Mouse (Mus musculus) forebrain, embryonic 14.5 days (tissue): ENCODE measurements around the gene Sox9. TPM values are rescaled to one million over a fixed set of nuclear protein-coding genes. Genes with fewer than 3 reads are reported as not detected.

Experiments
- ATAC-seq: fragments of 200-750 bp; cut with Nextera tagmentation; 2 replicates; pipeline ENCODE4 v1.8.0; 2017; ENCODE audit warnings: mild to moderate bottlenecking, moderate library complexity
- DNase-seq: peaks from one replicate; pipeline ENCODE4 v3.0.0-alpha.2; 2015; ENCODE audit warnings: low spot score
- H3K27ac ChIP-seq: fragments of 300-500 bp; sonication (generic); 2 replicates; pipeline ENCODE4 v1.5.1; 2014; ENCODE audit warnings: low read depth, mild to moderate bottlenecking, control low read depth, low read length, moderate library complexity
- H3K27me3 ChIP-seq: fragments of 300-500 bp; sonication (generic); replicated peaks from 2 replicates; pipeline ENCODE4 v1.6.1; 2014; ENCODE audit warnings: low read length, control low read depth, mixed read lengths; ENCODE audit not compliant: control insufficient read depth, insufficient read depth
- H3K36me3 ChIP-seq: fragments of 300-500 bp; sonication (generic); 2 replicates; pipeline ENCODE4 v1.6.1; 2014; ENCODE audit warnings: low read length, control low read depth; ENCODE audit not compliant: control insufficient read depth, insufficient read depth
- H3K4me1 ChIP-seq: fragments of 300-500 bp; sonication (generic); 2 replicates; pipeline ENCODE4 v1.6.1; 2014; ENCODE audit warnings: antibody characterized with exemption, low read length, control low read depth; ENCODE audit not compliant: control insufficient read depth, insufficient read depth
- H3K4me2 ChIP-seq: fragments of 300-500 bp; sonication (generic); 2 replicates; pipeline ENCODE4 v1.6.1; 2014; ENCODE audit warnings: mild to moderate bottlenecking, control low read depth, low read length
- H3K4me3 ChIP-seq: fragments of 300-500 bp; sonication (generic); 2 replicates; pipeline ENCODE4 v1.5.1; 2014; ENCODE audit warnings: low read depth, low read length, control low read depth
- H3K9ac ChIP-seq: fragments of 300-500 bp; sonication (generic); 2 replicates; pipeline ENCODE4 v1.6.1; 2014; ENCODE audit warnings: mild to moderate bottlenecking, low read length, control low read depth, moderate library complexity
- H3K9me3 ChIP-seq: fragments of 300-500 bp; sonication (generic); replicated peaks from 2 replicates; pipeline ENCODE4 v1.6.1; 2016; ENCODE audit warnings: low read length, control low read depth, mixed read lengths; ENCODE audit not compliant: control insufficient read depth
- WGBS: fragments of 180-500 bp; shearing (Covaris S2); extraction: QIAGEN DNeasy Blood & Tissue Kit; methylation state at CpG from one replicate; pipeline ENCODE4 v1.1.7; 2014; 5-methylcytosine and 5-hydroxymethylcytosine counted together
- polyA plus RNA-seq: library from polyadenylated mRNA; unstranded; fragments of >200 nt; fragmentation: Nextera tagmentation; extraction: Ambion mirVana; gene quantifications from 2 replicates; pipeline ENCODE4 v1.2.1, GENCODE M21; 2014

Sox9 gene
- 43.6 and 49.4 TPM in 2 replicates for polyA plus RNA-seq

DNA sequence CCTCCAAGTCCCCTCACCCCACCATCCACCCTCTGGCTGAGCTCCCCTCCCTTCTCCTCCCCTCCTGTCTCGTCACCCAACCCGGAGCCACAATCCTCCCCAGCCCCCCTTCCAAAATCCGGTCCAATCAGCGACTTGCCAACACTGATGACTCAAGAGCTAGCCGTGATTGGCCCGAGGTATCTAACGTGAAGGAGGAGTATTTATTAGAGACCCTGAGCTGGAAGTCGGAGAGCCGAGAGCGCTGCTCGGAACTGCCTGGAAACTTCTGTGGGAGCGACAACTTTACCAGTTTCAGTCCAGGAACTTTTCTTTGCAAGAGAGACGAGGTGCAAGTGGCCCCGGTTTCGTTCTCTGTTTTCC, at the start of gene Sox9:
Gene Sox9 (plus strand): TSS at position 231 of the 363 bp plus-strand sequence.
- peak within 1 kb of the TSS; percentile 76 for H3K9ac ChIP-seq
- peak within 1 kb of the TSS; percentile 81 for H3K4me3 ChIP-seq
- peak within 1 kb of the TSS; percentile 98 for H3K4me2 ChIP-seq
- H3K27ac ChIP-seq: peak within 1 kb of the TSS; percentile 87
- H3K9me3 ChIP-seq: no peaks in the 10 kb centered on the region
- no peaks in the 10 kb centered on the region; the same call in none of the 2 replicates for H3K27me3 ChIP-seq
- ATAC-seq: peak; percentile 91
- peaks cover 11% of the 10 kb centered on the region for H3K36me3 ChIP-seq
- WGBS: 0% methylated on average over 15 of the region's 15 CpGs
- peaks cover 20% of the 10 kb centered on the region for H3K4me1 ChIP-seq
- DNase-seq: peak; percentile 98

GRCm38 (mm10) chr11:112732401-112732800, 49.6 kb upstream of the Sox9 start:
- Histone ChIP-seq H3K36me3 (no peaks in the 10 kb centered on the region), H3K4me2 (no peak overlapping the region), H3K9ac (no peak overlapping the region), H3K27me3 (no peaks in the 10 kb centered on the region), H3K4me3 (no peak overlapping the region), H3K4me1 (no peaks in the 10 kb centered on the region), H3K27ac (no peak overlapping the region), H3K9me3 (no peaks in the 10 kb centered on the region)
- no peak for ATAC-seq
- WGBS: 55% methylated on average over 7 of the region's 7 CpGs
- DNase-seq: peak; percentile 49

- Histone ChIP-seq H3K9ac (no peak overlapping the region), H3K4me1 (no peaks in the 10 kb centered on the region), H3K27ac (no peak overlapping the region), H3K4me3 (no peak overlapping the region), H3K9me3 (no peaks in the 10 kb centered on the region), H3K4me2 (no peak overlapping the region), H3K27me3 (no peaks in the 10 kb centered on the region), H3K36me3 (no peaks in the 10 kb centered on the region)
- ATAC-seq (no peak), DNase-seq (no peak)
- WGBS: 95% methylated on average over 5 of the region's 5 CpGs
Observed at GRCm38 (mm10) chr11:112737071-112737470, 45.0 kb upstream of the Sox9 start.

DNA sequence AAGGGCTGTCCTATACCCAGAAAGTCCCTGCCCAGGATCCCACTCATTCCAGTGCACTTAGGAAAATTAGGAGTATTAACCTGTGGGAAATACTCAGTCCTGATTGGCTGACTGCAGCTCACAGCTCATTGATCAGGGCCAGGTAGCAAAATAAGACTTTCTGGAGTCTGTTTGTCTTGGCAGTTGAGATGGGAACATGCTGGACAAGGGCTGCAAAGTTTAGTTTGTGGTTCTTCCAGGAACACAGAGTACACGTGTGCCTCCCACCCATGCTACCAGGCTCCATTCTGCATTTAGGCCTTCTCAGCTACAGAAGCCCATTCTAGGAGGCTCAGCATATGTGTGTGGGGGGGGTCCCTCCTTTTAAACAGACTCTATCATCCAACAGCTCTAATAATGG, 42.3 kb upstream of the Sox9 start:
- Histone ChIP-seq H3K36me3 (no peaks in the 10 kb centered on the region), H3K4me1 (no peaks in the 10 kb centered on the region), H3K4me2 (no peak overlapping the region), H3K9ac (no peak overlapping the region), H3K4me3 (no peak overlapping the region), H3K27ac (no peak overlapping the region), H3K27me3 (no peaks in the 10 kb centered on the region), H3K9me3 (no peaks in the 10 kb centered on the region)
- ATAC-seq: no peak
- DNase-seq: no peak
- WGBS: 90% methylated on average over 1 of the region's 1 CpGs

GRCm38 (mm10) chr11:112756516-112756915, 25.5 kb upstream of the Sox9 start:
- Histone ChIP-seq H3K9me3 (no peaks in the 10 kb centered on the region), H3K4me1 (peaks cover 5% of the 10 kb centered on the region; the same call in 1 of the 2 replicates), H3K36me3 (no peaks in the 10 kb centered on the region), H3K27me3 (no peaks in the 10 kb centered on the region), H3K9ac (no peak overlapping the region), H3K27ac (no peak overlapping the region), H3K4me3 (no peak overlapping the region), H3K4me2 (no peak overlapping the region)
- 4% methylated on average over 4 of the region's 4 CpGs for WGBS
- ATAC-seq (no peak), DNase-seq (no peak)

DNA sequence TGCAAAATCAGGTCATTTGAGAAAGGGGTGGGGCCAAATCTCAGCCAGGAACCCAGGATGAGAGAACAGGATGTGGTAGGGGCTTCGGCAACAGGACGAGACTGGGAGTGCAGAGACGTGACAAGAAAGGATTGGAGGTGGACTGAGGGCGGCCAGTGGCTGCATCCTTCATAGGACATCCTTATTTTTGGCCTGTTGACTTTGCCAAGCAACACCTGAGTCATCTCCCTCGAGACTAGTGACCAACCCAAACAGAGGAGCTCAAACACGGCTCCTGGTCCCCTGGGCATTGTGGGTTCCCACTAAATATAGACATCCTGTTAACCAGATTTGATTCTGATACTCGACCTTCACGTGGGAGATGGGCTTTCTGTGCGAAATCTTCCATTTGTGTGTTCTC, 24.0 kb upstream of the Sox9 start:
- 83% methylated on average over 9 of the region's 9 CpGs for WGBS
- DNase-seq (no peak), ATAC-seq (no peak)
- no peak overlapping the region for H3K4me3 ChIP-seq
- no peaks in the 10 kb centered on the region for H3K36me3 ChIP-seq
- no peak overlapping the region for H3K4me2 ChIP-seq
- no peaks in the 10 kb centered on the region for H3K27me3 ChIP-seq
- H3K4me1 ChIP-seq: peaks cover 5% of the 10 kb centered on the region; the same call in 1 of the 2 replicates
- H3K27ac ChIP-seq: no peak overlapping the region
- no peak overlapping the region for H3K9ac ChIP-seq
- no peaks in the 10 kb centered on the region for H3K9me3 ChIP-seq

DNA sequence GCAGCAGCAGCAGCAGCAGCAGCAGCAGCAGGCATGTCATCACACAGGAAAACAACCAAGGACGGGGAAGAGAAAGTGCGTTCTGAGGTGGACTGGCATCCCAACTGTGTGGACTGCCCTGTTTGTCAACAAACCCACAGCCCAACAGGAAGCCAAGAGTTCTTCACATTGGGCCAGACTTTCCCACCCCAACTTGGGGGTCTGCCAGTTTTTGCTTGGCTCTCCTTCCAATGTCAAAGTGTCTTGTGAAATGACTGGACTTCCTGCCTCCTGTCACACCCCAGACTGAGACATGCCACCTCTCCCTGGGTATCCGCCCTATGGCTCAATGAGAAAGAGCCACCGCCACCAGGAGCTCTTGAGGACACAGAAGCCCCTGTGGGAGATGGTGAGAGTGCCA, 15.1 kb upstream of the Sox9 start:
- WGBS: 94% methylated on average over 4 of the region's 4 CpGs

GRCm38 (mm10) chr11:112767531-112768041, 14.4 kb upstream of the Sox9 start:
- Histone ChIP-seq H3K9ac (no peak overlapping the region), H3K4me1 (0 out of 2 replicates have a peak, but pooled peaks cover 4% of the 10 kb centered on the region), H3K36me3 (no peaks in the 10 kb centered on the region), H3K9me3 (no peaks in the 10 kb centered on the region), H3K4me3 (no peak overlapping the region), H3K27ac (no peak overlapping the region), H3K27me3 (no peaks in the 10 kb centered on the region), H3K4me2 (no peak overlapping the region)
- ATAC-seq (no peak), DNase-seq (no peak)
- WGBS: 90% methylated on average over 15 of the region's 15 CpGs

More for the DNA sequence above, 15.1 kb upstream of the Sox9 start:
- H3K4me2 ChIP-seq: no peak overlapping the region
- H3K9me3 ChIP-seq: no peaks in the 10 kb centered on the region
- H3K4me3 ChIP-seq: no peak overlapping the region
- no peak for ATAC-seq
- H3K27me3 ChIP-seq: no peaks in the 10 kb centered on the region
- no peak overlapping the region for H3K9ac ChIP-seq
- H3K4me1 ChIP-seq: 0 out of 2 replicates have a peak, but pooled peaks cover 4% of the 10 kb centered on the region
- H3K36me3 ChIP-seq: no peaks in the 10 kb centered on the region
- H3K27ac ChIP-seq: no peak overlapping the region
- DNase-seq: no peak

GRCm38 (mm10) chr11:112772791-112773355, 9.2 kb upstream of the Sox9 start:
- WGBS: 34% methylated on average over 11 of the region's 11 CpGs
- Histone ChIP-seq H3K27me3 (no peaks in the 10 kb centered on the region; the same call in 1 of the 2 replicates), H3K4me3 (no peak overlapping the region), H3K4me1 (peaks cover 8% of the 10 kb centered on the region; the same call in 1 of the 2 replicates), H3K36me3 (no peaks in the 10 kb centered on the region), H3K9ac (no peak overlapping the region), H3K9me3 (no peaks in the 10 kb centered on the region), H3K4me2 (no peak overlapping the region), H3K27ac (no peak overlapping the region)
- DNase-seq: no peak
- no peak for ATAC-seq
